Mouse (Mus musculus) intestine, postnatal 0 days (tissue): ENCODE measurements at regions not wholly inside any gene's neighbourhood (a gene's known extent, or its start where the extent isn't known, plus 50 kb on each side); places are given as distances from the start of the nearest gene placed in this dataset.

Source experiments
- ATAC-seq: fragments of 200-750 bp; cut with Nextera tagmentation; 2 replicates; pipeline ENCODE4 v1.8.0; 2017; ENCODE audit warnings: mild to moderate bottlenecking, moderate TSS enrichment, moderate library complexity
- H3K27ac ChIP-seq: fragments of 300-500 bp; sonication (generic); 2 replicates; pipeline ENCODE4 v1.5.1; 2014; ENCODE audit warnings: mild to moderate bottlenecking, low read depth, low read length, moderate library complexity
- H3K27me3 ChIP-seq: fragments of 300-500 bp; sonication (generic); replicated peaks from 2 replicates; pipeline ENCODE4 v1.6.1; 2014; ENCODE audit warnings: low read length, mixed read lengths; ENCODE audit not compliant: control insufficient read depth, insufficient read depth
- H3K36me3 ChIP-seq: fragments of 300-500 bp; sonication (generic); 2 replicates; pipeline ENCODE4 v1.6.1; 2014; ENCODE audit warnings: mild to moderate bottlenecking, moderate library complexity; ENCODE audit not compliant: control insufficient read depth, insufficient read depth
- H3K4me1 ChIP-seq: fragments of 300-500 bp; sonication (generic); replicated peaks from 2 replicates; pipeline ENCODE4 v1.6.1; 2014; ENCODE audit warnings: antibody characterized with exemption, low read length, mixed read lengths; ENCODE audit not compliant: control insufficient read depth, insufficient read depth
- H3K4me2 ChIP-seq: fragments of 300-500 bp; sonication (generic); replicated peaks from 2 replicates; pipeline ENCODE4 v1.6.1; 2014; ENCODE audit warnings: low read depth, mild to moderate bottlenecking, moderate library complexity
- H3K4me3 ChIP-seq: fragments of 300-500 bp; sonication (generic); 2 replicates; pipeline ENCODE4 v1.5.1; 2014; ENCODE audit warnings: low read depth, low read length
- H3K9ac ChIP-seq: fragments of 300-500 bp; sonication (generic); 2 replicates; pipeline ENCODE4 v1.6.1; 2014; ENCODE audit warnings: mild to moderate bottlenecking, low read depth, low read length
- H3K9me3 ChIP-seq: fragments of 300-500 bp; sonication (generic); 2 replicates; pipeline ENCODE4 v1.6.1; 2016; ENCODE audit warnings: mixed run types; ENCODE audit not compliant: control insufficient read depth
- CTCF ChIP-seq: sonication (generic); IDR thresholded peaks from 2 replicates; pipeline ENCODE4 v1.5.1; 2016; ENCODE audit warnings: low read depth, mild to moderate bottlenecking, control low read depth, antibody characterized with exemption, moderate library complexity
- WGBS: fragments of 180-500 bp; shearing (Covaris S2); extraction: QIAGEN DNeasy Blood & Tissue Kit; methylation state at CpG from one replicate; pipeline ENCODE4 v1.1.7; 2014; 5-methylcytosine and 5-hydroxymethylcytosine counted together

DNA sequence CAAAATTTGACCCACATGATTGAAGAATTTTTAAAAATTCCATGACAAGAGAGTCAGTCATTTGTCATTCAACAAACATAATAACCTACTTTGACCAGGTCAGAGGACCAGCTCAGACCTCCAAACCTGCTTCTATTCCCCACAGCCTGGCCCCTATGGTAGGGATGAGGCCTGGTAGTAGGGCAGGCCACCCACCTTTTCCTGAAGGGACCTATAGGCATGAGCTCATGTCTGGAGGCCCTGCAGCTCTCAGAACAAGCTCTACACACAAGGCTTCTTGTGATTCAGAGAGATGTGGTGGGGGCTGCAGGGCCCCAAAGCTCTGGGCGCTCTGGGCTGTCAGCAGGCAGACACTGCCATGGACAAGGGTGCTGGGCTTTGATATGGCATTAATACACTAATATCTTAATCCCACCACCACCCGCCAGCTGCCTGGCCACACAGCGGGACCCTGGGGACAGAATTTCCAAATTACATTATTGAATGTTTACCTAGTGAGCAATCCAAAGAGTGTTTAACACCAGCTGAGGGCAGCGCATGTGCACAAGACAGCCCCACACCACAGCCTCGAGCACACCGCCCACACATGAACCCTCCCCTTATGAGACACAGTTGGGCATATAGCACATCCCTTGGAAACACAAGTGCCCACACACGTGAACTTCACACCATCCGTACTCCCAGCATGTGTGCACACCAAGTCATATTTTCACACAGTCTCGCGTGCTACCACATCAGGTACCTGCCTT, 88.1 kb upstream of the Gm12830 start:
- no peak overlapping the region for H3K9ac ChIP-seq

DNA sequence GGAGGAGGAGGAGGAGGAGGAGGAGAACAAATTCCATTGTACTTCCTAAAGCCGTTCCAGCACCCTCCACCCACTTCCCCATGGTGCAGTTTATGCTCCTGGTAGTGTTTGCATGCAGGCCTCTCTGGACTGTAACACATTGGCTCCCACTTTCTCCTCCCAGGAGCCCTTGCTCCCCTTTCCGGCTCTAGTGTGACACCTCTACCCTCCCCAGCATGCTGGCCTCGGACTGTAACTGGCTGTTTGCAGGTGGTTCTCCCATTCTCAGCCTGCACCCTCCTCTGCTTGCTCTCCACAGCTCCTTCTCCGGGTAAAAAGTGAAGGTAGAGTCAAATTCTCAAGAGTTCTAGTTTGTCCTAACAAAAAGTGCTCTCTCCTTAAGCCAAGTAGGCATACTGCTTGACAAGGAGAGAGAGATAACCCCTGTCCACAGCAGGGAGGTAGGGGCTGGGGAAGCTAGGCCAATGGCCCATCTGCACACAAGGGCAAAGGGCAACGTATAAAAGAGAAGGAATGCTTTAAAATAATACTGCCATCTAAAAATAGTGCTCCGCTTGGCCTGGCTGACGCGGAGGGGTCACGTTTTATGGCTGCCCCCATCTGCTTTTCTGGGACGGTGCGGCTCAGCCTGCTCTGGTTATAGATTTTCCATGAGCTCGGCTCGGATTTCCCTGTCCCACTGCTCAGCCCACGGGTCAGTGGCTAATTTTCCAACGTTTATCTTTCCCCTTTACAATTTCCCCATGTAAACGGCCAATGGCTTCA, 82.4 kb upstream of the Gm12830 start:
- H3K27ac ChIP-seq = no peak overlapping the region
- no peak for TF ChIP-seq CTCF
- WGBS = 30% methylated on average over 16 of the region's 16 CpGs
- no peak overlapping the region for H3K4me2 ChIP-seq
- ATAC-seq = no peak
- no peaks in the 10 kb centered on the region for H3K4me1 ChIP-seq
- H3K4me3 ChIP-seq = no peak overlapping the region
- no peaks in the 10 kb centered on the region for H3K9me3 ChIP-seq
- no peaks in the 10 kb centered on the region for H3K36me3 ChIP-seq
- H3K9ac ChIP-seq = no peak overlapping the region
- no peaks in the 10 kb centered on the region for H3K27me3 ChIP-seq

More for the DNA sequence above, 88.1 kb upstream of the Gm12830 start:
- H3K4me2 ChIP-seq = no peak overlapping the region
- H3K4me1 ChIP-seq = no peaks in the 10 kb centered on the region
- 82% methylated on average over 10 of the region's 10 CpGs for WGBS
- H3K4me3 ChIP-seq = no peak overlapping the region
- no peak for ATAC-seq
- no peak for TF ChIP-seq CTCF
- H3K9me3 ChIP-seq = no peaks in the 10 kb centered on the region
- H3K36me3 ChIP-seq = no peaks in the 10 kb centered on the region
- H3K27ac ChIP-seq = no peak overlapping the region
- no peaks in the 10 kb centered on the region for H3K27me3 ChIP-seq

DNA sequence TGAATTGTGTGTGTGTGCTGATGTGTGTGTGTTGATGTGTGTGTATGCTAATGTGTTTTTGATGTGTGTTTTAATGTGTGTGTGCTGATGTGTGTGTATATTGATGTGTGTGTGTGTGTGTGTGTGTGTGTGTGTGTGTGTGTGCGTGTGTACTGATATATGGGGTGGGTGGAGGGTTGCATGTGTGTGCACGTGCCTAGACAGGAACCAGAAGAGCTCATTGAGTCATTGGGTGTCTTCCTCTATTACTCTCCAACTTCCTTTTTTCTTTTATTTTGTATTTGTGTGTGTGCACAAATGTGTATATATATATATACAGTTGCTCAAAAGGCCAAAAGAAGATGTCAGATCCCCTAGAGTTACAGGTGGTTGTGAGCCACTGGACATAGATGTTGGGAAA, 73.4 kb upstream of the Gm12830 start:
- no peaks in the 10 kb centered on the region; the same call in 1 of the 2 replicates for H3K9me3 ChIP-seq
- H3K27ac ChIP-seq = no peak overlapping the region
- no peaks in the 10 kb centered on the region for H3K4me1 ChIP-seq
- no peaks in the 10 kb centered on the region for H3K36me3 ChIP-seq
- no peak for ATAC-seq
- H3K4me3 ChIP-seq = no peak overlapping the region
- H3K27me3 ChIP-seq = no peaks in the 10 kb centered on the region
- no peak for TF ChIP-seq CTCF
- no peak overlapping the region for H3K4me2 ChIP-seq
- H3K9ac ChIP-seq = no peak overlapping the region
- WGBS = 84% methylated on average over 2 of the region's 2 CpGs

DNA sequence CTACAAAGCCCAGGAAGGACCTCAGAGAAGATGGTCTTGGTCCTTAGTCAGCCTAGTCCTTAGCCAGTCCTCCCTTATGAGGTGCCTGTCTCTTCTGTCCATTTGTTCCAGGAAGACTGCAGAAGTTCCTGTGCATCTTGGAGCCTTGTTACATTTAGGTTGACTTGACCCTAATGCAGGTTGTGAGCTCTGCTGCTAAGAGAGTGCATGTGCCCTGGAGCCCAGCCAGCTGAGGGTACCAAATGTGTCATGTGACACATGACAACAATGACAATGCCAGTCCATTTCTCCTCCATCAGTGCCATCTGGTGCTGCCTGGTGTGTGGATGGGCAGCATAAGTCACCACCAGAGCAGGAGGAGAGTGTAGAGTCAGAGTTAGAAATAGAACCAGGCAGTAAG, 61.7 kb upstream of the Gm12830 start:
- no peaks in the 10 kb centered on the region for H3K36me3 ChIP-seq
- no peak for ATAC-seq
- no peaks in the 10 kb centered on the region for H3K9me3 ChIP-seq
- no peak for TF ChIP-seq CTCF
- no peaks in the 10 kb centered on the region for H3K27me3 ChIP-seq
- no peaks in the 10 kb centered on the region for H3K4me1 ChIP-seq
- H3K4me2 ChIP-seq = no peak overlapping the region
- no peak overlapping the region for H3K27ac ChIP-seq
- no peak overlapping the region for H3K9ac ChIP-seq
- H3K4me3 ChIP-seq = no peak overlapping the region

DNA sequence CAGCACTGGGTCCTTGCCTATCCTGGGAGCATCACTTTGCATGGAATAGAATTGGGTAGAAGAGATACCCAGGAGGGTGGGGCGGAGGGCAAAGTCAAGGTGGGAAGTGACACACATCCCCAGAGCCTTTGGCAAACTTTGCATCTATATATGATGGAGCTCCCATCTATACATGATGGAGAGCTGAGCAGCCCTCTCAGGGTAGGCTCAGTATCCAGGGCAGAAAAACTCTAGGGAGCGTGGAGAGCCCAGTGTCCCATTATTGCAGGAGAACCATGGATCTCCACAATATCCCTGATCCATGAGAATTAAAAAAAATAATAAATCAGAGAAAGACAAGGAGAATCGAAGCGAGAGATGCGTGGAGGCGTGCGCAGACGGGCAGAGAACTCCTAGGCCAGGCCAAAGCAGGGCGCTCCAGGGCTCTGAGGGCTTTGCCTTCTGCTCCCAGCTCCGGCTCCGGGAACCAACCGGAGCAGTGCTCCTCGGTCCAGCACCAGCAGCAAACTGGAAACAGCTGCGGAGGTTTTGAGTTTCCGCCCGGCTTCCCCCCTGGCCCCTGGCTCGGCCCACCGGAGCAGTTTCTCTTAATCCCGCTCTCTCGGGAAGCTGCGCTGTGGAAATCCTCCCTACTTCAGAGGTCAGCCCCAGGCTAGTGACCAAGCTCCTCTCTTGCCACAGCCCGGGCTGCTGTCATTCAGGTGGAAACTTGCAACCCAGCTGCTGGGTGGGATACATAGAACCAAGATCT, 54.7 kb upstream of the Gm12830 start:
- no peak overlapping the region for H3K27ac ChIP-seq
- no peak for TF ChIP-seq CTCF
- no peaks in the 10 kb centered on the region for H3K27me3 ChIP-seq
- ATAC-seq = no peak
- no peaks in the 10 kb centered on the region for H3K9me3 ChIP-seq
- no peak overlapping the region for H3K9ac ChIP-seq
- H3K4me3 ChIP-seq = no peak overlapping the region
- H3K36me3 ChIP-seq = no peaks in the 10 kb centered on the region
- H3K4me1 ChIP-seq = no peaks in the 10 kb centered on the region
- H3K4me2 ChIP-seq = no peak overlapping the region
- 72% methylated on average over 22 of the region's 22 CpGs for WGBS
